Mouse (Mus musculus): ENCODE data around the gene a.
"Not testable (repeated sequence)": the region's sequence is repeated elsewhere in the genome, so short reads cannot be mapped to it uniquely, and the experiment has no call there.

Gene a

DNA sequence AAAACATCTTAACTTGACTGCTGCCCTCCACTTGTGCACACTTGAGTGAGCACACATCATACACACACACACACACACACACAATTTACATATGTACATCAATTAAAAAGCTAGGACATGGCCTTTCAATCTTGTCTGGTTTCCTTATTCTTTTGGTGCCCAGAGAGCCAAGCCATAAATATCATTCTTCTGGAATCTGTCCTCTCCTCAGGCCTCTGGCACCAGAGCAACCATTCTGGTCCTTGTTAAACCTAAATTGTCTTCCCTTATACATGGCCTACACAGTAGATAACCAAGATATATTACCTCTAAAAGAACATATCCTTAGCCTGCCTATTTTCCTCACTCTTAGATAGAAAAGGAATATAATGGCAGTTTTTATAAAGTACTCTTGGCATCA lies 56.9 kb downstream of the a start:
- DNase-seq = no peak

DNA sequence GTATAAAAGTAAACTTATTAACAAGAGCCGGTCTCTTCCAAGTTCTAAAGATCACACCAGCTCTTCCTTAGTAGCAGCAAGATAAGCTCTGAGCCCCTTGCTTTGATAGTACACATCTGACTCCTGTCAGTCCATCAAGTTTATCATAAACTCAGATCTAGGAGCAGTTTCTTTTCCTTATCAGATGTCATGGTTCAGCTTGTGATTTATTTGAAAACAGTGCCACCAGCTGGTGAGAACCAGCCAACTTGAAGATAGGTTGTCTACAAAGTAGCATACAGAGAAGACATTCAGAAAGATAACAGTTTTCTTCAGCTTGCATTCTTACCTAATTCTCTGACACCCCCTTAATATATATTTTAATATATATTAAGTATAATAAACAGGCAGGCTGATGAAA lies 64.2 kb downstream of the a start:
- peak; percentile 37 to 56 for DNase-seq

DNA sequence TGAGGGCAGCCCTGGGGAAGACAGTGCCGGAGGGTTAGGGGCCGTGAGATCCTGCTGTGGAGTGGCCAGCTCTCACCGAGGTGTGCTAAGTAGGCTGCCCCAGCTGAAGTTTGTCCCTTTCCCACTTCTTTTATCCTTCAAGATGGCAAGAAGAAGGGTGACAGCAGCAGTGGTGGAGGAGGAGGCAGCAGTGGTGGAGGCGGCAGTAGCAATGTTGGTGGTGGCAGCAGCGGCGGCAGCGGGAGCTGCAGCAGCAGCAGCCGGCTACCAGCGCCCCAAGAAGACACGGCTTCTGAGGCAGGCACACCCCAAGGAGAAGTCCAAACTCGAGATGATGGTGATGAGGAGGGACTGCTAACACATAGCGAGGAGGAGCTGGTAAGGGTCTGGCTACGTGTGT lies 72.5 kb downstream of the a start:
- no peak for DNase-seq

DNA sequence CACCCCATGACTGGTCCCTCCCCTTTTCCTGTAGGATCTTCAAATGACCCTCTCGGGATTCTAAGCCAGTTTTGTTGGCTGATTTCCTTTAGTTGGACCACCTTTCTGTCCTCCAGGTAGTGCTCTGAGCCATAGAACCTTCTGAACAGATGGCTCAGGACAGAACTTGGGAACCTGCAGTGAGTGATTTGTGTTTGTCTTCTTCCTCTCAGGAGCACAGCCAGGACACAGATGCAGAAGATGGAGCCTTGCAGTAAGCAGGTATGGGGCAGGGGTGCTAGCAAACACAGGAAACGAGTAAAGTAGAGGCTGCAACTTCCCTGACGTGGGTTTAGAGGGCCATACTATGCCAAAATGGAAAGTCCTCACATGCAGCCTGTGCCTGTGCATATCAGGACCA lies 74.5 kb downstream of the a start:
- DNase-seq = no peak

DNA sequence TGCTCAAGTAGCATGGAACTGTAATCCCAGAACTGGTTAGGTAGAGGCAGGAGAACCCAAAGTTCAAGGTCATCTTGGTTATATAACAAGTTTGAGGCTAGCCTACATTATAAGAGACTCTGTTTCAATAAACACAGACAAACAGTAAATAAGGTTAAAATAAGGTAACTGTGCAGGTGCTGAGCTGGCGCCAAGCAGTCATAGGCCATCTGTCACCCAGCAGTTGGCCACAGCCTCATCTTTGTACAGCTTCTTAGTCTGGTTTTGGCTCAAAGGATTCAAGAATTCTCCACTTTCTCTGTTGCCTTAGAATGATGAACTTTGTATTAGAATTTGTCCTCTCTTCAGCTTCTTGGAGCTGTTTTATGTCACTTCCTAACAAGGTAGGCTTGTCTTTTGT lies 76.9 kb downstream of the a start:
- no peak for DNase-seq

DNA sequence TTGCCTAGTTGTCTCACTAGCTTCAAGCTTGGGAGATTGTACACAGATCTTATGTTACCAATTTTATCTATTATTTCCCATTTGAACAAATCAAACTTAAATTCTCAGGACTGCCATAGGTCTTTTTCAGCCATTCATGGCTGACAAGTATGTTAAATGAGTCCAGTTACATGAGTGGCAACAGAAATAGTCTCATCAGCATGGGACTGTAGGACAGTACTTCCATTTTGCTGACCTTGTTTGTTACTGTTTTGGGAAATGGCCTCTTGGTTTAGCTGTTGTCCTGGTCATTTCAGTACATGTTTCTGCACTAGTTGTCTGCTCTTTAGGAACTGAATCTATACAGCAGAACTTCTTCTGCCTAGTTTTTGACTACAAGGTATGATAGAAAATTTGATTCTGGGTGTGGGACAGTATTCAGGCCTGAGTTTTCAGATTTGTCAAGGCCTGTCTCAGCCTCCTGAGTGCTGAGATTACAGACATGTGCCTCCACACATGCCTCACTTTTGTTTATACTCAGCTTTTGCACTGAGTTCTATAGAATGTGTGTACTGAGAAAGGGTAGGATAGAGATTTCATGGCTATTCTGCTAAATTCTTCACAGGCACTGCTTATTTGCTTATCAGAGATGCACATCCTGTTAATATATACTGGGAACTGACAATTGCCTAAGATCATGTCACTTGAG lies 78.9 kb downstream of the a start:
- DNase-seq = no peak

DNA sequence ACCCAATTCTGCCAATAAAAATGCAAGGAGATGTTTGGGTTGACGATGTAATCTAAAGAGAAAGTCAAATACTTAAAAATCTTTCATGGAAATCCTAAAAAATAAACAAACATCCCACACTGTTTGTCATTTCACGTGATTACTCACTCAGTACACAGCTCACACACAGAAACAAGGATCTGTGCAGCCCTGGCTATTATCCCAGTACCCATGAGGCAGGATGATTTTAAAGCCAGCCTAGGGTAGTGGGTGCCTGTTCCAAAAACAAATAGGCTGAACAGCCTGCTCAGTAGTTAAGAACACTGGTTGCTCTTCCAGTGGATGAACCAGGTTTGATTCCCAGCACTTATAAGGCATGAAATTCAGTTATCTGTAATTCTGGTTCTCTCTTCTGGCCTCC lies 85.4 kb downstream of the a start:
- DNase-seq = no peak

DNA sequence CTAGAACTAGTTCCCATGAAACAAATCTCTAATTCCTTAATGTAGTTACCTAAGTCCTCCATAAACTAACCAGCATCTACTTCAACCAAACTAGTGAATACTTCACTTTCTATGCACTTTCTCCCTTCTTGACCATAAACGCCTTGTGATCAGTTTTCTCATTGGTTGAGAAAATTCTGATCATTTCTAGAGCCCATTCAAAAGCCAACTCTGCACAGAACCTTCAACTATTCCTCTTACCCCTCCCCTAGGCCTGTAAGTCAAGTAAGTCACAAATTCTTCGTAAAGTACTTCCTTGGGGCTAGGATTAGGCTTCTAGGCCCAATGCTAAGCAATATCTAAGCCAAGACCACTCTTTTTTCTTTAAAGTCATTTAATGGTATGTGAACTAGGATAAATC lies 100.4 kb downstream of the a start:
- no peak for DNase-seq

DNA sequence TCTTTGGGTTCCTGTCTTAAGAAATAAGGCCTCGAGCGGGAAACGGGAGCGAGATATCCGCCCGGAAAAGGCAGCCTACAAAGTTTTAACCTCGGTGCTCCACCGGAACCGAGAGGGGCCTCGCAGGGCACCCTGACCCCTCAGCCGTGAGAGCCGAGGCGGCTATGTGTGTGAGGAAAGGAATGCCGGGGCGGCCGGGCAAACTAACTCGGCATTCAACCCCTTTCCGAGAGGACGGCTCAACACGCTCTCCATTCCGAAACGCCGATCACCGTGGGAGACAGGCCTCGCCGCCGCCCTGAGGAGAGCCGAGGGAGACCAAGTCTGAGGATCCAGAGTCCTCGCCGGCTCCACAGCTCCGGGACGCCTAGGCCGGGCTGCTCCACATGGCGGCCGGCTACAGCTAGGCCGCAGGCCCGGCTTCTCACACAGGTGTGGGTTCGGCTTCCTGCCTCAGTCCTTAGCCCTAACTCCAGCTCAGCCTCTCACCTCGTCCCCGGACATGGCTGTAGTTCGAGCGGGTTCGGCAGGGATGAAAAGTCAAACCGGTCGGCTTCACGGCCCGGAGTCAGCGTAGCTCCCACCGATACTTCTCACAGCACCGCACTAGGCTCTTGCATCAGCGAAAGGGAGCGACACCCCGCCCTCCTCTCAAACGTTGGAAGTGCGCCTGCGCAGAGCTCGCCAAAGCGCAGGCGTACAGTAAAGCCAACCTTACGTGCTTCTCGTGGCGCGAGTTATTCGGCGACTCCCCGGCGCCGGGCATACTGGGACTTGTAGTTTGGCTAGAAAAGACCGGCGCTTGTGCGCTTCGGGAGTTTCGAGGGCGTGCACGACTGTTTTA lies 101.2 kb downstream of the a start, which contains the start of gene Eif2s2:
TSS of gene Eif2s2 (minus strand) at position 735 of the 844 bp plus-strand sequence.
- peak; percentile 93 to 97 for DNase-seq

DNA sequence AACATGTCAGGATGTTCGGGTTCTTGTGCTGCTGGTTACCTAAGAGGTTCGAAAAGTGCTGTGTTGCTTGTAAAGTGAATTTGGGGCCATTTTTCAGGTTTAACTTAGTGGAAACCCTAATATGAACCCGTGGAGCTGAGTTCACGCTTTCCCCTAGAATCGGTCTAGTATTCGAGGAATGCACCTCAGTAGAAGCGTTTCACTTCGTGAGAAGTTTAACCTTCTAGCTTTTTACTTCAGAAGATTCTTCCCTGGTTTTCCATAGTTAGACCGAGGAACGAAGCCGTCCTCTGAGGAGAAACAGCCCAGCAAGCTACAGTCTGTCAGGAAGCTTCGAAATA lies 101.8 kb downstream of the a start:
- DNase-seq = no peak

DNA sequence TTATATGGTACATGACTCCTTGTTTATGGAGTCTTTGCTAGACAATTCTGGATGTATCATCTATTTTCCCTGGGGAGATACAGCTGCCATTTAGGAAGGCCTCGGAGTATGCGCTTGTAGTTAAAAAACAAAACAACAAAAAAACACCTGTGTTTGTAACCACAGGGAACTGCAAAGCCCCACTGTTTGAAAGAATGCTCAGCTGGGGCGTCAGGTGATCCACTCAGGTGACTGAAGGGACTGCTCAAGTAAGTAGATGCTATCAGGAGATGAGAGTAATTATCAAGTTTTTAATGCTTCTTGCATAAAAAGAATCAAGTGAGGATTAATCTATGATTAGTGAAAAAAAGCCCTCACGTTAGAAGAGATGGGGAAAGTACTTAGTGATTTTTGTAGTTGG lies 102.3 kb downstream of the a start:
- DNase-seq = no peak

DNA sequence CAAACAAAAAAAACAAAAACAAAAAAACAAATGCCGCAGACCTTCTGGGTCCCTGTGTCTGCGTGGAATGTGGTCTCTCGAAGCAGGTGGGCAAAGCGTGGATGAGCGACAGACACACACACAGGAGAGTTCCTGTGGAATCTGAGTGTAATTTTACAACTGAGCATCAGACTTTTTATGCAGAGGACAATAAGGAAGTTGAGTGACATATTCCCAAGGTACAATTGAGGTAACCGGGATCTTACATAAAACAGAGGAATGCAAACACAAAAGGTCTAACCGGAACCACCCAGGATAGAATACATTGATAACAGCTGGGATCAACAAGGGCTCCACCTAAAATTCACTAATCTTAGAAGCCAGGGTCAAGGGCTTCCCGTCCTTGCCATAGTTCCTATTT lies 107.8 kb downstream of the a start:
- DNase-seq = not testable (repeated sequence)

DNA sequence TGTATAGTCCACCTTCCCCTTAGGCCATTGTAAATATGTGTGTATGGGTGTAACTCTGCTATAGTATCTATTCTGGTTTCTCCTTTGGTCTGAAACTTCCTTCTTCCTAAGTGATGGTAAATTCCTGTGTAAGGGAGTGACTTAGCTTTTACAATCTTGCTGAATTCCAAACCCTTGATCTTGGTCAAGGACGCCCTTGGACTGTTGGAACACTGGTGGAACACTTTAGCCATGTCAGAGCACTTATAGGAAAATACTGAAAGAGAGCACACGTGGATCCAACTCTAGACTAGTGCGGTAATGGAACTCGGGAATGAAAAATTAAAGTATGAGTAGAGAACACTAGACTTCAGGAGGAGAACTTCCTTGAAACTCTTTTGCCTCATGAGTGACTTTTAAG lies 108.2 kb downstream of the a start:
- not testable (repeated sequence) for DNase-seq

DNA sequence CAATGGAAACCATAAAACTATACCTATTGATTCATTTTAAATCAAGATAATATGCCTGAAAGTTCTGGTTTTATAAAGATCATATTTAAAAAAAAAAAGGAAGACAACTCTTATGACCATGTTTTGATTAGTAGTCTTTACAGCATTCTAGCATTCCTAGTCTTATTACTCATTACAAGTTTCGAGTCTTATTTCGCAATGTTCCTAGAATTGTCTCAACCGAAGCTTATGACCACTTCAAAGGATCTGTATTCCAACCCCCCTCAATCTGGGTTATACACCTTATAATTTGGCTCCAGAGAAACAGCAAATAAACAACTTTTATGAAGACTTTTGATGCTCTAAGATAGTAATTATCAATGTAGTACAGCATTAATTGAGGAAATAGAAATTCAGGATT lies 110.9 kb downstream of the a start:
- no peak for DNase-seq

DNA sequence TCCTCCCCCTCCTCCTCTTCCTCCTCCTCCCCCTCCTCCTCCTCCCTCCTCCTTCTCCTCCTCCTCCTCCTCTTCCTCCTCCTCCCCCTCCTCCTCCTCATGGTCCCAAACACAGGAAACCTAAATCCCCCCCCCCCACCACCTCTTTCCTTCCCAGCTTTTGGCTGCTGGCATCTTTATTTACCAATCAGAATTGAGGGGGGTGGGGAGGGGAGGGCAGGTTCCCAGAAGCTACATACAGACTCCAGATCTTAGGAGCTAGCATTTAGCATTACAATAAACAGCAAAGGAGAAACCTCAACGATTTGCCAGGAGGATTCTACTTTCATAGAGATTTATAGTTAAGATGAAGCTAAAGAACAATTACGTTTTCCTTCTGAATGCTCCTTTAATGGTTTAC lies 114.6 kb downstream of the a start:
- DNase-seq = no peak

DNA sequence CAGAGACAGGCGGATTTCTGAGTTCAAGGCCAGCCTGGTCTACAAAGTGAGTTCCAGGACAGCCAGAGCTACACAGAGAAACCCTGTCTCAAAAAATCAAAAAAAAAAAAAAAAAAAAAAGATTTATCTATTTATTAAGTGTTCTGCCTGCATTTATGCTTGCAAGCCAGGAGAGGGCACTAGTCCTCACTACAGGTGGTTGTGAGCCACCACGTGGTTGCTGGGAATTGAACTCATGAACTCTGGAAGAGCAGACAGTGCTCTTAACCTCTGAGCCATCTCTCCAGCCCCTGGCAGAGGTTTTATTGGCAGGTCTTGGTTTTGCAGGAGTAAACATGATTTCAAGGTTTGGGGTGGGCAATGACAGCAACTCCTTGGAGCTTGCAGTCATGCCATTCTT lies 117.0 kb downstream of the a start:
- not testable (repeated sequence) for DNase-seq

DNA sequence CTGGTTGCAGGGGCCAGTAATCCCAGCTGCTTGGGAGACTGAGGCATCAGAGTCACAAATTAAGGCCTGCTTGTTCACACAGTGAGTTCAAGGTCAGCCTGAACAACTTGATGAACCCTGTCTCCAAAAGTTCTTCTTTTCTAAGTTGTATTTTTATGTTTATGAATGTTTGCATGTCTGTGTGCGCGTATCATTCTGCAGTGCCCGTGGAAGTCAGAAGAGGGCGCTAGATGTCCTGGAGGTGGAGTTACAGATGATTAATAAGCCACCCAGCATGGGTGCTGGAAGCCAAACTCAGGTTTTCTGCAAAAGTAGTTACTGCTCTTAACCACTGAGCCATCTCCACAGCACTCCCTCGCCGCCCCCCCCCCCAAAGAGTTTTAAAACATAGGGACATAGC lies 118.6 kb downstream of the a start:
- peak in 1 of 2 experiments; percentile 7 for DNase-seq

DNA sequence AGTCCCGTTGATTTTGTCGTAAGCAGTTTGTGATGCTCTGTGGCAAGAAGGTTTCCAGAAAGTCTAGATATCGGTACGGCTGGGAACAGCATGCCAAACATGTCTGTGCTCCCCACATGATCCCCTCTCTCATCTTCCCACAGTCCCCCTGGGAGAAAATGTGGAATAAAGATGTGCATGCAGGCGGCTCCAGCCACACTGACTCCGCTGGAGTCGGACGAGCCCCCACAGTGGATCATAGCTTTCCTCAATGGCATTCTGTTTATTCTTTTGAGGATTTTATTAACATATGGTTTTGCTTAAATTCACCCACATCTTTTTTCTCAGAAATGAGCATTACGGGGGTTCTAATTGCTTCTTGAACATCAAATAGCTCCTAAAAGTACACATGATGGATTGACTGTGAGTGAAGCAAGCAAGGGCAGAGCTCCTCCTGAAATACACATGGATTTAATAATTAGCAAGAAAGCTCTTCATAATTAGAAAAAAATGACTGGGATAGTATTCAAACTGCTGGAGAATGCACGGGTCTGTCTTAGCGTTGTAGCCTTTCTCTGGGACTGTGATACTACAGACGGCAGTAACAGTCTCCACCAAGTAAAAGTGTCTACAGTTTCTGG lies 124.8 kb downstream of the a start:
- DNase-seq = no peak

DNA sequence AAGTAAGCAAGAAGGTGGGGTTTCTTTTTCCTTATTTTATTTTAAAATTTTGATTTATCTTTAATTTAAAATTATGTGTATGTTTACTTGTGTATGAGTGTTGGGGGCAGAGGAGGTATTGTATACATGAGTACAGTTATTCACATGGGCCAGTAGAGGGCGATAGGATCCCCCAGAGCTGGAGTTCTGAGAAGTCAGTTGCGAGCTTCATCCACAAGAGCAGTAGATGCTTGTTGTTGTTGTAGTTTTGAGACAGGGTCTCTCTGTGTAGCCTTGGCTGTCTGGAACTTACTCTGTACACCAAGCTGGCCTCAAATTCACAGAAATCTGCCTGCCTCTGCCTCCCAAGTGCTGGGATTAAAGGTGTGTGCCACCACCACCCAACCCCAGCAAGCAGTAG lies 125.3 kb downstream of the a start:
- DNase-seq = peak; percentile 5 to 12

DNA sequence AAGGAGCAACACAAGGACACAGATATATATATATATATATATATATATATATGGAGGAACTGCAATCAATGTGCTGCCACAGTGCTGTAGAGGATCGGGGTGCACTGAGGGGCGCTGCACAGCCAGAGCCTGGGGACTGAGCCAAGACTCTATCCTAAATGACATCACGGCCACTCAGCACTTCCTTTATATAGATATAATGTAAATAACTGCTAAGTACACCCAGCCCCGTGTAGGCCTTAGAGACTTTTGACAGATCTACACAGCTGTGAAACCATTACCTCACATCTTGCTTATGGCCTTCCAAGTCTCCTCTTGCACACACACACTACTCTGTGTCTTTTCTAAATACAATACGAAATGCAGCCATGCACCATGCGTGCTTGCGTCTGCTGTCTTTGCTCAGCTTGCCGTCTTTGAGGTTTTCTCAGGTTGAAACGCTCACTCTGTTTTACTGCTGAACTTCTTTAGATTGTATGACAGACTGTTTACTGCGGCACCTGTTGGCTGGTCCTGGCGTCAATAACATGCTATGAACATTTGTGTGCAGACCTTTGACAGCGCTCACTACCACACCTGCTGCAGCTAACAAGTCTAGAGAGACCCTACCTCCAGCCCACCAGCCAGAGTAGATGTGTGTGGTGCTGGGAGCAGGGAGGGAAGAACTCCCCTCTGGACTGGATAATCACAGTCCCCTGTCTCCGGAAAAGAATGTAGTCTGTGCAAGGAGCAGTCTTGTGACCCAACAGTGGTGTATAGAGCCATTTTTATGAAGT lies 126.9 kb downstream of the a start:
- no peak for DNase-seq

DNA sequence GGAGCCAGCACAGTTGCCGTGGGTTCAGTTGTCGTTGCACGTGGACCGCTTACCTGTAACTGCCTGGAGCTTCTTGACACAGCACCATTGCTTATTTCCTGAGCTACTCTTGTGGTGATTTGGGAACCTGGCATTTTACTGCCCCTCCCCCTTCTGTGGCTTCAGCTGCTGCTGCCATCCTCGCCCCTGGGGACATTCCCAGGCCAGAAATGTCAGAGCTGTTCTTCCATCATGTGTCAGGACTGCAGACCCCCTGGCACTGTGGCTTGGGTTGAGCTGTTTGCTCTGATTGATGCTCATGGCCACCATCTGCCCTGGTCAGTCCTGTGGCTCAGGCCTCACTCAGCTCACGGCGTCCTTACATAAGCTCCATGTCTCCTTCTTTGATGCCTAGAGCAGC lies 129.7 kb downstream of the a start:
- DNase-seq = no peak

DNA sequence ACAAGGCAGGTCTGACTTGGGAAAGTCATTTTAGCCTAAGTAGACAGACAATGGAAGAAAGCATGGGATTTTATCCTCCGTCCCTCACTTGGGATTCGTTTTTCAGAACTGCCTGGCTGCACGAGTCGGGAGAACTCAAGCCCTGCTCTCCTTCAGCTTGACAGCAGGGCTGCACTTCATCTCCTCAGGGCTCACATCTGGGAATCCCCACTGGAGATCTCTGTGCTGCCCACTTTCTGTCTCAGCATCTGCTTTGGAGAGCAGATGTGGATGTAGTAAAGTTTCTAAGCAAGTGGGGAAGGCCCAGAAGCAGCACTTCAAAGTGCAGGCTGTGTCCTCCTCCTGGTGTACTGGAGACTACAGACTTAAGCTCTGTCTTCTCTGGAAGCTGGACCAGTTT lies 130.9 kb downstream of the a start:
- DNase-seq = not testable (repeated sequence)

DNA sequence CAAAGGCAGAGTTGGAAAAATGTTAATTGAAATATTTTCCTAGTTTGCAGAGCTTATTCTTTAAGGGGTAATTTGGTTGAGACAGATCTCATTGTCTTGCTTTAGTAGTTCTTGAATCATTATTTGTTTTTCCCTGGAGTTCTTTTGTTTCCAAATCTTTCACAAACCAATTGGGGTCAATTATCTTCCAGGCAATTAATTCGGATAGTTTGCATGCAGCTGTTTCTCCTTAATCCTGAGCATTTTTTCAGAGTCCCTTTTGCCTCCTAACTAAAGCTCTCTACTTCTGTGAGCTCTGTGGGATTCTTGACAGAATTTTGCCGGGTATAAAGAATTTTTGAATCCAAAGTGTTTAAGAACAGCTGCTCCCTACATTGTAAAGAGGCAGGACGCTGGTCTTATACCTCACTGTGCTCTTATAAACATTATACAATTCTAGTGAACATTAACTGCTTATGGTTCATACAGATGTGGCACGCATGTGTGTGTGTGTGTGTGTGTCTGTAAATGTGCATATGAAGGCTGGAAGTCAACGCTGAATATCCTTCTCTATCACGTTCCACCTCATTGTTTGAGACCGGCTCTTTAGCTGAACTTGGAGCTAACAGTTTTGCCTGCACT lies 134.3 kb downstream of the a start:
- DNase-seq = no peak

Measured in thymus, postnatal 36 days (tissue).